Mouse (Mus musculus) C2C12 (cell line): ENCODE data around the gene Map4k3. TPM values are rescaled to one million over a fixed set of nuclear protein-coding genes. Genes with fewer than 3 reads are reported as not detected.
"Not testable (repeated sequence)": the region's sequence is repeated elsewhere in the genome, so short reads cannot be mapped to it uniquely, and the experiment has no call there.

Experiments used
- H3K27me3 ChIP-seq: one replicate; pipeline ENCODE4 v1.6.1; 2011; ENCODE audit not compliant: control insufficient read depth, insufficient read depth, insufficient read length
- H3K36me3 ChIP-seq: one replicate; pipeline ENCODE4 v1.6.1; 2011; ENCODE audit not compliant: control insufficient read depth, insufficient read depth
- H3K4me3 ChIP-seq: one replicate; pipeline ENCODE4 v1.5.1; 2011; ENCODE audit warnings: mild to moderate bottlenecking, control low read depth; ENCODE audit not compliant: poor library complexity, insufficient read depth, severe bottlenecking
- H3K79me2 ChIP-seq: one replicate; pipeline ENCODE4 v1.6.1; 2011; ENCODE audit not compliant: control insufficient read depth, insufficient read depth
- H3K79me3 ChIP-seq: one replicate; pipeline ENCODE4 v1.6.1; 2011; ENCODE audit warnings: low read depth, control low read depth
- H3ac ChIP-seq: one replicate; pipeline ENCODE3; 2011; ENCODE audit warnings: low read depth; ENCODE audit not compliant: control insufficient read depth, insufficient read length
- CEBPB ChIP-seq: IDR thresholded peaks from one replicate; pipeline ENCODE4 v1.6.1; 2011; ENCODE audit warnings: low read depth, mild to moderate bottlenecking, control low read depth, moderate library complexity
- CTCF ChIP-seq: IDR thresholded peaks from one replicate; pipeline ENCODE4 v1.5.1; 2011; ENCODE audit not compliant: control insufficient read depth, insufficient read depth, insufficient read length
- FOSL1 ChIP-seq: IDR thresholded peaks from one replicate; pipeline ENCODE4 v1.8.0; 2011; ENCODE audit warnings: mild to moderate bottlenecking, low read length; ENCODE audit not compliant: poor library complexity, insufficient read depth, severe bottlenecking
- MAX ChIP-seq: IDR thresholded peaks from one replicate; pipeline ENCODE4 v1.6.1; 2011; ENCODE audit warnings: mild to moderate bottlenecking, control low read depth
- MYOD1 ChIP-seq: IDR thresholded peaks from one replicate; pipeline ENCODE4 v1.6.1; 2011; ENCODE audit warnings: low read depth; ENCODE audit not compliant: control insufficient read depth, insufficient read length
- MYOG ChIP-seq: IDR thresholded peaks from one replicate; pipeline ENCODE4 v1.6.1; 2011; ENCODE audit not compliant: control insufficient read depth, insufficient read length; ENCODE audit errors: extremely low read depth
- USF1 ChIP-seq: IDR thresholded peaks from one replicate; pipeline ENCODE4 v1.6.1; 2011; ENCODE audit warnings: low read depth, mild to moderate bottlenecking, control low read depth, moderate library complexity
- polyA plus RNA-seq: library from polyadenylated mRNA; unstranded; fragments of >200 nt; fragmentation: generic; extraction: Trizol; gene quantifications from one replicate; pipeline ENCODE4 v1.2.1, GENCODE M21; 2012; ENCODE audit warnings: missing spikeins

Gene Map4k3
- polyA plus RNA-seq, 1 experiment: 3.0 TPM

GRCm38 (mm10) chr17:80732256-80732655 is 4.0 kb upstream of the Map4k3 start:
- Histone ChIP-seq H3K79me2 (no peaks in the 10 kb centered on the region), H3K4me3 (no peak overlapping the region), H3K36me3 (no peaks in the 10 kb centered on the region), H3ac (no peak overlapping the region), H3K27me3 (no peaks in the 10 kb centered on the region), H3K79me3 (no peaks in the 10 kb centered on the region)
- TF ChIP-seq USF1 (no peak), CEBPB (no peak), MYOG (no peak), FOSL1 (no peak), MAX (no peak), CTCF (no peak), MYOD1 (no peak)

DNA sequence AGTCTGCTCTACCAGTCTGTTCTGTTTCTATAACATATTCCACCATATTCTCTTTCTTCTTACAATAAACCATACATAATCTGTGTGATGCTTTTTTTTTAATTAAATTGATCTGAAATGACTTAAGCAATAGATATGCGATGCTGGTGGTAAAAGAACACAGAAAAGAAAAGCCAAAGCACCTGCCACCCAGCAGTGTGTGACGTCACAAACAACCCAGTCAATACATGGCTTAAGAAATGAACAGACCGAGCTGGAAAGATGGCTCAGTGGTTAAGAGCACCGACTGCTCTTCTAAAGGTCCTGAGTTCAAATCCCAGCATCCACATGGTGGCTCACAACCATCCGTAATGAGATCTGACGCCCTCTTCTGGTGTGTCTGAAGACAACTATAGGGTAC is 2.0 kb upstream of the Map4k3 start:
- not testable (repeated sequence) for H3ac ChIP-seq, H3K79me3 ChIP-seq, H3K27me3 ChIP-seq, H3K4me3 ChIP-seq, H3K36me3 ChIP-seq
- H3K79me2 ChIP-seq: peaks cover 18% of the 10 kb centered on the region

DNA sequence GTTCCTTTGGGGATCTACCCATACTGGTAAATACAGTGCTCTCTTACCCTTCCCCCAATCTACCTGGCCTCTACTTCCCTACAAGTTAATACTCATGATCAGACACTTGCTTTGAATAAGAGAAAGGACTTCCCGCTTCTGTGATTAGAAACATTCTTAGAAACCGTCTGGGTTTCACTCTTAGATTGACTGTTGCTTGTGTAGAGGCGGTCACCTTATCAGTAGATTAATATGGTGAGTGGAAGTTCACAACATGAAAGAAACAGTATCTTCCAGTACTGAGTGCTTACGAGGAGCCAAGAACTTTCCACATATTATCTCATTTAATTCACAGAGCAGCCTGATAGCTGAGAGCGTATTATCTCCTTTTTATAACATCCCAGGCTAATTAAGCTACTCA is 1.5 kb upstream of the Map4k3 start:
- Histone ChIP-seq H3ac (no peak overlapping the region), H3K79me3 (peaks cover 13% of the 10 kb centered on the region), H3K36me3 (no peaks in the 10 kb centered on the region), H3K79me2 (peaks cover 22% of the 10 kb centered on the region), H3K27me3 (no peaks in the 10 kb centered on the region), H3K4me3 (no peak overlapping the region)
- TF ChIP-seq MYOD1: no peak
- TF ChIP-seq MYOG: no peak
- TF ChIP-seq CTCF: no peak
- no peak for TF ChIP-seq CEBPB
- TF ChIP-seq MAX: no peak
- no peak for TF ChIP-seq FOSL1
- no peak for TF ChIP-seq USF1

DNA sequence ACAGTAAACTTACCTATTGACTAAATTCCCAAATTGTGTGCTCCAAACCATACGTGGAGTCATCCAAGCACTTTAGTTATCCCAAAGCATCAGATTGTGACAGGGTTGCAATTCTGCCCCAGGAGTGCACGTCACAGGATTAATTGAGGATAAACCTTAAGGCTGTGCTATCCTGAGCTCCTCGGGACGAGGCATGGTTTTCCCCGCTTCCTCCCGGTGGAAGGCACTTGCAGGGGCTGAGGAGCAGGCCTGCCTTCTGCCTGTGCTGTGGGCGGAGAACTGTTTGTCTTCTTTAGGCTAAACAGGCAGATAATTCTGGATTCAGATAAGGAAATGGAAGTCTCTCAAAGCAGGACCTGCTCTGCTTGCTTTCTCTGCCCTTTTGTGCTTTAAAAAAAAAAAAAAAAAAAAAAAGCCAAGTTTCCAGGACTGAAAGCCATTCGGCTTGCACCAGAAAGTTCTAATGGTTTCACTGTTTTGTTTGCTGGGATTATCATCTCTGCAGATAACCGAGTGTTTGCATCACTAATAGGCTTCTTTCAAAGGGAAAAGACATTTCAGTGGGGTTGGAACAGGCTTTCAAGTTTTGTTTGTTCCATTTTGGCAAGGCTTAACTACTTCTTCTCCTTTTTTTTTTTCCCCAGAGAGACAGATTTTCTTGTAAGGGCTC is 930 bp upstream of the Map4k3 start:
- H3K4me3 ChIP-seq: no peak overlapping the region

GRCm38 (mm10) chr17:80727341-80727951 is 839 bp downstream of the Map4k3 start:
- no peaks in the 10 kb centered on the region for H3K27me3 ChIP-seq
- no peaks in the 10 kb centered on the region for H3K36me3 ChIP-seq
- H3K79me3 ChIP-seq: peaks cover 23% of the 10 kb centered on the region
- H3K4me3 ChIP-seq: peak overlapping the region; percentile 65
- H3K79me2 ChIP-seq: peaks cover 35% of the 10 kb centered on the region
- peak overlapping the region; percentile 90 for H3ac ChIP-seq
- TF ChIP-seq CTCF: no peak
- TF ChIP-seq FOSL1: no peak
- TF ChIP-seq MYOD1: no peak
- TF ChIP-seq MAX: no peak
- TF ChIP-seq USF1: no peak
- no peak for TF ChIP-seq MYOG
- TF ChIP-seq CEBPB: no peak

More for the DNA sequence above, 930 bp upstream of the Map4k3 start:
- H3K79me3 ChIP-seq: peaks cover 19% of the 10 kb centered on the region
- H3K36me3 ChIP-seq: no peaks in the 10 kb centered on the region
- H3K27me3 ChIP-seq: no peaks in the 10 kb centered on the region
- H3ac ChIP-seq: no peak overlapping the region
- peaks cover 28% of the 10 kb centered on the region for H3K79me2 ChIP-seq
- TF ChIP-seq USF1 (no peak), CTCF (no peak), CEBPB (no peak), MYOG (no peak), MAX (no peak), FOSL1 (no peak), MYOD1 (no peak)

DNA sequence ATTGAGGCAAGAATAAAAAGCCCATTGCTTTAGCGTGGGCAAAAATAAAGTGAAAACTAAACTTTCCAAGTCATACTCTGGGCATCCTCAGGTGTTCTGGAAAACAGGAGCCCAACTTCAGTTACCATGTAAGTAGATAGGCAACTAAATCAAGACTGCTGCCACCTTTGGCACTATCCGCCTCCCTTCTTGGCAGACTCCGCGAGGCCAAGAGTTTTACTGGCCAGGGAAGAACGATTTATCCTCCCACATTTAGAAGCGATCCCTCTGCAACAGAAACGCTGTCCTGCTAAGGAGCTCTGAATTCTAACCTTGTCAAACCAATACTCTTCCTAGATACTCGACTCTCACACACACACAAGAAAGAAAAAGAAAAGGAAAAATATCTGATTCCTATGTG is 1.5 kb downstream of the Map4k3 start:
- H3K4me3 ChIP-seq: peak overlapping the region; percentile 65
- TF ChIP-seq CEBPB: no peak
- TF ChIP-seq USF1: no peak
- TF ChIP-seq CTCF: no peak
- TF ChIP-seq MYOD1: no peak
- TF ChIP-seq FOSL1: no peak
- TF ChIP-seq MYOG: no peak
- no peak for TF ChIP-seq MAX
- no peaks in the 10 kb centered on the region for H3K36me3 ChIP-seq
- peak overlapping the region; percentile 30 for H3ac ChIP-seq
- H3K27me3 ChIP-seq: no peaks in the 10 kb centered on the region
- peaks cover 40% of the 10 kb centered on the region for H3K79me2 ChIP-seq
- H3K79me3 ChIP-seq: peaks cover 26% of the 10 kb centered on the region
